Mouse (Mus musculus): ENCODE results near the gene Ganab. TPM values are rescaled to one million over a fixed set of nuclear protein-coding genes. Genes with fewer than 3 reads are reported as not detected.

Ganab gene
- polyA plus RNA-seq, 1 experiment from 2014 or later, result 118 TPM

- H3K4me1 ChIP-seq, result peaks cover 13% of the 10 kb centered on the region
- DNase-seq (ENCODE audit: low spot score), result no peak
- no peaks in the 10 kb centered on the region for H3K27me3 ChIP-seq (ENCODE audit: low read depth, poor library complexity, severe bottlenecking)
- 78% methylated on average over 10 of the region's 10 CpGs for WGBS
- peak overlapping the region; percentile 92 for H3K27ac ChIP-seq (replicated peaks)
- H3K9me3 ChIP-seq (replicated peaks), result no peaks in the 10 kb centered on the region
- H3K4me3 ChIP-seq, result peak overlapping the region; percentile 91
- peaks cover 44% of the 10 kb centered on the region for H3K36me3 ChIP-seq
These were observed 25.5 kb upstream of the Ganab start for GRCm38 (mm10) chr19:8872266-8872840.

DNA sequence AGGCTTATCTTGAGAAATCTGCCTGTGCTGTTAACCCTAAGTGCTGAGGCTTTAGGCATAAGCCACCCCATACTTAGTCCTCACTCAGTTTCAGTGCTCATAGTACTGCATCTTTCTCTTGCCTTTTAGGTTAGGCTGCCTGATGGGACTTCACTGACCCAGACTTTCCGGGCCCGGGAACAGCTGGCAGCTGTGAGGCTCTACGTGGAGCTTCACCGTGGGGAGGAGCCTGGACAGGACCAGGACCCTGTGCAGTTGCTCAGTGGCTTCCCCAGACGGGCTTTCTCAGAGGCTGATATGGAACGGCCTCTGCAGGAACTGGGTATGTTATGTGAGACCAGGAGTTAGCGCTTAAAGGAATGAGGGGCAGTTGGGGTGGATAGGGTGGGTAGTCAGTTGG, 22.8 kb upstream of the Ganab start:
- H3K36me3 ChIP-seq, result peaks cover 65% of the 10 kb centered on the region
- 94% methylated on average over 7 of the region's 7 CpGs for WGBS

GRCm38 (mm10) chr19:8880311-8881033, 17.4 kb upstream of the Ganab start, which contains the start of gene Uqcc3:
Gene Uqcc3 (minus strand): TSS chr19:8880923.
- Histone ChIP-seq H3K36me3 (peaks cover 39% of the 10 kb centered on the region), H3K27me3 (ENCODE audit: low read depth, poor library complexity, severe bottlenecking) (no peaks in the 10 kb centered on the region), H3K4me3 (peak within 1 kb of the TSS; percentile 78), H3K4me1 (peaks cover 15% of the 10 kb centered on the region), H3K27ac (replicated peaks) (peak within 1 kb of the TSS; percentile 89), H3K9me3 (replicated peaks) (no peaks in the 10 kb centered on the region)
- under 1% methylated on average over 42 of the region's 42 CpGs for WGBS
- DNase-seq (ENCODE audit: low spot score), result peak; percentile 83

More for the DNA sequence above, 22.8 kb upstream of the Ganab start:
- no peak for DNase-seq (ENCODE audit: low spot score)
- Histone ChIP-seq H3K27me3 (ENCODE audit: low read depth, poor library complexity, severe bottlenecking) (no peaks in the 10 kb centered on the region), H3K27ac (replicated peaks) (no peak overlapping the region), H3K4me1 (peaks cover 21% of the 10 kb centered on the region), H3K4me3 (no peak overlapping the region), H3K9me3 (replicated peaks) (no peaks in the 10 kb centered on the region)

- Histone ChIP-seq H3K36me3 (peaks cover 33% of the 10 kb centered on the region), H3K27ac (replicated peaks) (peak overlapping the region; percentile 89), H3K4me1 (peaks cover 15% of the 10 kb centered on the region), H3K27me3 (ENCODE audit: low read depth, poor library complexity, severe bottlenecking) (no peaks in the 10 kb centered on the region), H3K9me3 (replicated peaks) (no peaks in the 10 kb centered on the region), H3K4me3 (peak overlapping the region; percentile 78)
- 22% methylated on average over 3 of the region's 3 CpGs for WGBS
- DNase-seq (ENCODE audit: low spot score), result no peak
These were observed 16.9 kb upstream of the Ganab start for GRCm38 (mm10) chr19:8881034-8881392.

DNA sequence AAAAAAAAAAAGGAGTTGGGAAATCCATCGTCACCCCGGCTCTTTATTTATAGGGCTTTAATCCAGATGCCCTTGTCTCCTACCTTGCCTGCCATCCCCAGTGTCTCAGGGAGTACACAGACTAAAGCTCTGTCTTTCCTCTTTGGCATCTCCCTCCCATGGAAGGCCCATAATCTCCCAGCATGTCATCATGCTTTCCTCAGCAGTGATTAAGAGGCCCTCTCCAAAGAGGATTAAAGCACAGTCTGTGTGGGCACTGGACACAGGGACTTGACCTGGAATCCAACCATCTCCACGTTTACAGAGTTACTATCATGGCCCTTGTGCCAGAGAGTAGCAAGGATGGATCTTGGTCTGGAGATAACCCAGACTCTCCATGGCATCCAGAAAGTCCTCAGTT, 14.3 kb upstream of the Ganab start, which contains the start of the genes Lbhd1 and Gm49403:
Gene Lbhd1 (plus strand): TSS at position 117 of the 400 bp plus-strand sequence.
Gene Gm49403 (plus strand): TSS at position 315 of the 400 bp plus-strand sequence.
- Histone ChIP-seq H3K4me3 (no peak within 1 kb of the TSS), H3K4me1 (peaks cover 30% of the 10 kb centered on the region), H3K9me3 (replicated peaks) (no peaks in the 10 kb centered on the region), H3K27ac (replicated peaks) (no peak within 1 kb of the TSS), H3K36me3 (0 out of 2 replicates have a peak, but pooled peaks cover 8% of the 10 kb centered on the region), H3K27me3 (ENCODE audit: low read depth, poor library complexity, severe bottlenecking) (no peaks in the 10 kb centered on the region)
- no peak for DNase-seq (ENCODE audit: low spot score)
- 72% methylated on average over 3 of the region's 3 CpGs for WGBS

DNA sequence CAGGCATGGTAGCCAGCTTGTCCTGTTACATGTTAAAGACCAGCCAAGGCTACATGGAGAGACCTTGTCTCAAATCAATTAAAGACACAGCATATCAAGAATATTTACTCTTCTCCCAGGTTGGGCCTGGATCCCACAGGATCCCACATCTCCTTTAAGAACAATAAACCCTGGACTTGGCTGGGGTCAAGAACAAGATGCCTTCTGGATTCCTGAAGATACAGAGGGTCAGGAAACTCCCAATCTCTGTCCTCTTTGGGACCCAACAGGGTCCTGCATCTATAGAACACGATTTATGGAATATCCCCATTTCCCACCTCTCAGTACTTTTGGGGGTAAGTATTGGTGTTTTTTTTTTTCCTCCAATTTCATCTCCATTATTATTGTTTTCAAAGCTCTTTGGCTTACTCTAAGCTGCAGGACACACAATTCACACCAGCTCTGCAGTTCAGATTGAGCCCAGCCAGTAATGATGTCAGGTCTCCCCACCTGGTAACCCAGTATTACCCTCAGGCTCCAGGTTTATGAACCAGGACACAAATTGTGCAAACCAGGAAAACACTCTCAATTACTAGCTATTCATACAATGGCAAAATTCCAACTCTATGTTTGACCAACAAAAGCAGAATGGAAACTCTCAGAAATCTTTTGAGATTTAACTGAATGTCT, 10.8 kb upstream of the Ganab start:
- peak overlapping the region; percentile 77 for H3K4me3 ChIP-seq
- no peaks in the 10 kb centered on the region for H3K9me3 ChIP-seq (replicated peaks)
- H3K27me3 ChIP-seq (ENCODE audit: low read depth, poor library complexity, severe bottlenecking), result no peaks in the 10 kb centered on the region
- peaks cover 24% of the 10 kb centered on the region for H3K4me1 ChIP-seq
- peak overlapping the region; percentile 94 for H3K27ac ChIP-seq (replicated peaks)
- no peak for DNase-seq (ENCODE audit: low spot score)
- peaks cover 21% of the 10 kb centered on the region for H3K36me3 ChIP-seq
- 57% methylated on average over 1 of the region's 1 CpGs for WGBS

DNA sequence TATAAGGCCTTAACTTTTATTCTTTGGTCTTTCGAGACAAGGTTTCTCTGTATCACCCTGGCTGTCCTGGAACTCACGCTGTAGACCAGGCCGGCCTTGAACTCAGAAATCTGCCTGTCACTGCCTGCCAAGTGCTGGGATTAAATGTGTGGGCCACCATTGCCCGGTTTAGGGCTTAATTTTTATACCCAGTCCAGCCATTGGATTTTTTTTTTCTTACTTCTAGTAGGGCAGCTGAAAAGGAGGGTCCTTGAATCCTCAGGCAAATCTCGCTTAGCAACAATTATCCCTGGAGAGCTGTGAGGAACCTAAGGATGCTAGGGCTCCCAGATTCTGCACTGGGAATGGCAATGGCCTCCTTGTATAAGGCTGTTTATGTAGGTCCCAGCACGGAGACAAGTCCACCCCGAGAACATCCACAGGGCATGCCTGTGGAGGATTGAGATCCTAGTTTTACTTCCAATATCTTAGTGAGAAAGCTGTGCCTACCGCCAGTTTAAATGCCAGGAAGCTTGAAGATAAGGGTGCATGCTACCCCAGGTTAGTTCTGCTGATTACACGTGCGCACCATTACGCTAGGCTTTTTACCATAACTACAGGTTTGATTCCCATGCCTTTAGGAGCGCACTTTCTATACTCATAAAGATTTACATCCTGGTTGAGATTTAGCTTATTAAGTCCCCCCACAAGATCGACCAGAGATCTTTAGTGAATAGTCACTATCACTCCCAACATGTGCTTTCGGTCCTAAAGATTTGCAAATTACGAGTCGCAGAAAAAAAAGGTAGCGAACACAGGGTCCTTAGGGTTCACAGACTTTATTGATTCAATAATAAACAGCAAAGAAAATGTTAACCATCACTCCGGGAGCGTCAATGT, 10.0 kb upstream of the Ganab start:
- H3K4me1 ChIP-seq, result peaks cover 29% of the 10 kb centered on the region
- DNase-seq (ENCODE audit: low spot score), result no peak
- H3K9me3 ChIP-seq (replicated peaks), result no peaks in the 10 kb centered on the region
- peaks cover 21% of the 10 kb centered on the region for H3K36me3 ChIP-seq
- H3K4me3 ChIP-seq, result peak overlapping the region; percentile 77
- H3K27ac ChIP-seq (replicated peaks), result peak overlapping the region; percentile 94
- 18% methylated on average over 19 of the region's 19 CpGs for WGBS
- H3K27me3 ChIP-seq (ENCODE audit: low read depth, poor library complexity, severe bottlenecking), result no peaks in the 10 kb centered on the region

- Histone ChIP-seq H3K27me3 (ENCODE audit: low read depth, poor library complexity, severe bottlenecking) (no peaks in the 10 kb centered on the region), H3K4me3 (peak within 1 kb of the TSS; percentile 77), H3K27ac (replicated peaks) (peak within 1 kb of the TSS; percentile 94), H3K4me1 (peaks cover 35% of the 10 kb centered on the region), H3K36me3 (peaks cover 21% of the 10 kb centered on the region), H3K9me3 (replicated peaks) (no peaks in the 10 kb centered on the region)
- WGBS, result under 1% methylated on average over 58 of the region's 58 CpGs
- DNase-seq (ENCODE audit: low spot score), result peak; percentile 97
These were observed 9.1 kb upstream of the Ganab start, which contains the start of the genes 1810009A15Rik and Gm49416 for GRCm38 (mm10) chr19:8888511-8889385. Gene 1810009A15Rik (plus strand): TSS chr19:8888853. Gene Gm49416 (plus strand): TSS chr19:8888926.

GRCm38 (mm10) chr19:8892829-8893766, 4.8 kb upstream of the Ganab start, which contains the start of gene Ints5:
Gene Ints5 (plus strand): TSS chr19:8893005.
- Histone ChIP-seq H3K27me3 (ENCODE audit: low read depth, poor library complexity, severe bottlenecking) (no peaks in the 10 kb centered on the region), H3K9me3 (replicated peaks) (no peaks in the 10 kb centered on the region), H3K4me1 (peaks cover 50% of the 10 kb centered on the region), H3K27ac (replicated peaks) (peak within 1 kb of the TSS; percentile 92), H3K4me3 (peak within 1 kb of the TSS; percentile 83), H3K36me3 (peaks cover 50% of the 10 kb centered on the region)
- WGBS, result 3% methylated on average over 54 of the region's 54 CpGs
- DNase-seq (ENCODE audit: low spot score), result peak; percentile 86

DNA sequence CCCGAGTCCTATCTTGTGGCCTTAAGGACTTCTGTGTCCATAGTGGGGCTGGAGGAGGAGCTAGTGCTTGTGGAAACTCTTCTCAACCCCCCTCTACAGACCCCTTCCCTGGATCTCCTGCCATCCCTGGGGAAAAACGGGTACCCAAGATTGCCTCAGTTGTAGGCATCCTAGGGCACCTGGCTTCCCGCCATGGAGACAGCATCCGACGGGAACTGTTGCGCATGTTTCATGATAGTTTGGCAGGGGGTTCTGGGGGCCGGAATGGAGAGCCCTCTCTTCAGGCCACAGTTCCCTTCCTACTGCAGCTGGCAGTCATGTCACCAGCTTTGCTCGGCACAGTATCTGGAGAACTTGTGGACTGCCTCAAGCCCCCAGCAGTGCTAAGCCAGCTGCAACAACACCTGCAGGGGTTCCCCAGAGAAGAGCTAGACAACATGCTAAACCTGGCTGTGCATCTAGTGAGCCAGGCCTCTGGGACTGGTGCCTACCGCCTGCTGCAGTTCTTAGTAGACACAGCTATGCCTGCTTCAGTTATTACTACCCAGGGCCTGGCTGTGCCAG, 2.4 kb upstream of the Ganab start:
- DNase-seq (ENCODE audit: low spot score), result no peak
- Histone ChIP-seq H3K27ac (replicated peaks) (no peak overlapping the region), H3K36me3 (peaks cover 50% of the 10 kb centered on the region), H3K4me1 (peaks cover 54% of the 10 kb centered on the region), H3K9me3 (replicated peaks) (no peaks in the 10 kb centered on the region), H3K4me3 (peak overlapping the region; percentile 7; the same call in 1 of the 2 replicates), H3K27me3 (ENCODE audit: low read depth, poor library complexity, severe bottlenecking) (no peaks in the 10 kb centered on the region)
- 94% methylated on average over 9 of the region's 9 CpGs for WGBS

Measured in midbrain, embryonic 10.5 days (tissue).